Mouse (Mus musculus) ES-Bruce4 (cell line): ENCODE measurements around the gene B3galt5.

Experiments used
- CTCF ChIP-seq: IDR thresholded peaks from one replicate; pipeline ENCODE4 v1.8.1; 2011; ENCODE audit warnings: low read depth, low read length
- EP300 ChIP-seq: IDR thresholded peaks from 2 replicates; pipeline ENCODE4 v1.6.1; 2011; ENCODE audit warnings: low read depth, low read length; ENCODE audit not compliant: insufficient read depth
- POLR2A ChIP-seq: IDR thresholded peaks from one replicate; pipeline ENCODE4 v1.8.1; 2011; ENCODE audit warnings: low read length; ENCODE audit not compliant: insufficient read depth

GRCm38 (mm10) chr16:96201485-96202232, 33.9 kb upstream of the B3galt5 start:
- TF ChIP-seq CTCF = no peak
- TF ChIP-seq POLR2A = no peak
- TF ChIP-seq EP300 = no peak
